Mouse (Mus musculus): ENCODE measurements around the gene Fam166b. TPM values are rescaled to one million over a fixed set of nuclear protein-coding genes. Genes with fewer than 3 reads are reported as not detected.

Fam166b gene
- polyA plus RNA-seq, 1 experiment from 2014 or later = 0.68 TPM

- WGBS = 75% methylated on average over 4 of the region's 4 CpGs
- H3K4me2 ChIP-seq (ENCODE audit: low read length) = no peak overlapping the region
- no peak overlapping the region for H3K4me3 ChIP-seq (replicated peaks; ENCODE audit: low read length)
- no peaks in the 10 kb centered on the region for H3K27me3 ChIP-seq (replicated peaks; ENCODE audit: control insufficient read depth, insufficient read depth, low read length)
- H3K27ac ChIP-seq (ENCODE audit: low read length) = no peak overlapping the region
- H3K4me1 ChIP-seq (replicated peaks; ENCODE audit: control insufficient read depth, insufficient read depth, low read length) = no peaks in the 10 kb centered on the region
- no peaks in the 10 kb centered on the region for H3K9me3 ChIP-seq (ENCODE audit: control insufficient read depth, low read length)
- no peak overlapping the region for H3K9ac ChIP-seq (replicated peaks; ENCODE audit: low read depth, low read length)
- peaks cover 28% of the 10 kb centered on the region for H3K36me3 ChIP-seq (ENCODE audit: control insufficient read depth, insufficient read depth)
- ATAC-seq = no peak
Measured at GRCm38 (mm10) chr4:43418450-43418849, 10.5 kb downstream of the Fam166b start.

DNA sequence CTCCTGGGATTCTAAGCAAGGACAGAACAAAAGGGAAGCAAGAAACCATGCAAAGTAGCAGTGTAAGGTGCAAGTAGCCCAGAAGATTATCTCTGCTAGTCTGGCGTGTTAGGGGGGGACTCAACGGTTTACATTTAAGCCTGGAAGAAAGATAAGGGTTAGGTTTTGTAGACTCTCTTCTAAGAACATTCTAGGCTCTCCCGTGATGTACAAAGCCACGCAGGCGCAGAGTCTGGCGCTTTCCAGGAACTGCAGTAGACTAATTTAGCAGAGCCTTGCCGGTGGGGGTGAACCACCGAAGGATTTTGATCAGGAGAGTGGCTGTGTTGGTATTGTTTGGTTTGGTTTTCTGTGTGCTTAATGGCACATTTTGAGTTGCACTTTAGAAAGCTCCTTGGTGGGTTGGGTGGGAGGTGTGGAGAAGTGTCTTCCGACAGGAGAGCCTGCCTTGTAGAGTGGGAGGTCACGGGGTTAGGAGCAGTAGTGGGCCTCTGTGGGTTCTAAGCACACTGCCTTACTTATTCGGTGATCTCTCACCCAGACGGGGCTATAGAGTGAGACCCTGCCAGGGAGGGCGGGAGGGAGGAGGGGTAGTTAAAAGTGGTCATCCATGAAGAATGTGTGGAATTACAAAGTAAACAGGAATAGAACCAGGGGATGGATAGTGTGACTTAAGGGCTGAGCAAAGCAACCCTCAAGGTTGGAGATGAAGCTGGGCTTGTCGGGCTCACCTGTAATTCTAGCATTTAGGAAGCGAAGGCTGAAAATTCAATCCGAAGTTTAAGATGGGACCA, 11.5 kb downstream of the Fam166b start:
- H3K27ac ChIP-seq (ENCODE audit: low read length) = no peak overlapping the region
- WGBS = 87% methylated on average over 16 of the region's 16 CpGs
- H3K9ac ChIP-seq (replicated peaks; ENCODE audit: low read depth, low read length) = no peak overlapping the region
- H3K27me3 ChIP-seq (replicated peaks; ENCODE audit: control insufficient read depth, insufficient read depth, low read length) = no peaks in the 10 kb centered on the region
- H3K4me2 ChIP-seq (ENCODE audit: low read length) = no peak overlapping the region
- H3K4me3 ChIP-seq (replicated peaks; ENCODE audit: low read length) = no peak overlapping the region
- no peaks in the 10 kb centered on the region for H3K9me3 ChIP-seq (ENCODE audit: control insufficient read depth, low read length)
- no peaks in the 10 kb centered on the region for H3K4me1 ChIP-seq (replicated peaks; ENCODE audit: control insufficient read depth, insufficient read depth, low read length)
- H3K36me3 ChIP-seq (ENCODE audit: control insufficient read depth, insufficient read depth) = peaks cover 21% of the 10 kb centered on the region
- no peak for ATAC-seq

- Histone ChIP-seq H3K27me3 (replicated peaks; ENCODE audit: control insufficient read depth, insufficient read depth, low read length) (no peaks in the 10 kb centered on the region), H3K4me2 (ENCODE audit: low read length) (no peak overlapping the region), H3K27ac (ENCODE audit: low read length) (no peak overlapping the region), H3K4me3 (replicated peaks; ENCODE audit: low read length) (no peak overlapping the region), H3K36me3 (ENCODE audit: control insufficient read depth, insufficient read depth) (peaks cover 13% of the 10 kb centered on the region; the same call in 1 of the 2 replicates), H3K4me1 (replicated peaks; ENCODE audit: control insufficient read depth, insufficient read depth, low read length) (peaks cover 2% of the 10 kb centered on the region; the same call in 1 of the 2 replicates), H3K9me3 (ENCODE audit: control insufficient read depth, low read length) (no peaks in the 10 kb centered on the region), H3K9ac (replicated peaks; ENCODE audit: low read depth, low read length) (no peak overlapping the region)
- no peak for ATAC-seq
- 95% methylated on average over 22 of the region's 22 CpGs for whole genome bisulfite sequencing
Measured at GRCm38 (mm10) chr4:43416071-43416490, 12.9 kb downstream of the Fam166b start.

DNA sequence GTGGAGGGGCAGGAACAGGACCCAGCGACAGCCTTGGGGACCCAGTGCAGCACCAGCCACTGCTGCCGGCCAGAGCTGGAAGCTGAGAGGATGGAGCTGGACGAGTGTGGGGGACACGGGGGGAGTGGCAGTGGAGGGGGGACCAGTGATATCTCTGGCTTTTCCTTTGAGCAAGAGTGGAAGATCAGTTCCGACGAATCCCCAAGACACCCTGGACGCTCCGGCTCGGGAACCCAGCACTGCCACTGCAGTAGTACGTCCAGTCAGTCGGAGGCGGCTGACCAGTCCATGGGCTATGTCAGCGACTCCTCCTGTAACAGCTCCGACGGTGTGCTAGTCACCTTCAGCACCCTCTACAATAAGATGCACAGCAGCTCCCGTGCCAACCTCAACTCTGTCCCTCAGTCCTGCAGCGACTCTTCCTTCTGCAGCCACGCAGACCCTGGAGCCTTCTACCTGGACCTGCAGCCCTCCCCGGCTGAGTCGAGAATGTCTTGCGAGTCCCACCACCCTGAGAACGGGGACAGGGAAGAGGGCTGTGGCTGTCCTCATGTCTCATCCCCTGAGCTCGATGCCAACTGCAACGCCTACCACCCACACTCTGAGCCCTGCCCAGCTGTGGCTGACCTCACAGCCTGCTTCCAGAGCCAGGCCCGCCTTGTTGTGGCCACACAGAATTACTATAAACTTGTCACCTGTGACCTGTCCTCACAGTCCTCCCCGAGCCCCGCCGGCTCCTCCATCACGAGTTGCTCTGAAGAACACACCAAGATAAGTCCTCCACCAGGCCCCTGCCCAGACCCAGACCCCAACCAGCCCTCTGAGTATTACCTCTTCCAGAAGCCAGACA, 13.5 kb downstream of the Fam166b start:
- 90% methylated on average over 28 of the region's 29 CpGs for WGBS
- peaks cover 5% of the 10 kb centered on the region; the same call in 1 of the 2 replicates for H3K4me1 ChIP-seq (replicated peaks; ENCODE audit: control insufficient read depth, insufficient read depth, low read length)
- no peak for ATAC-seq
- no peaks in the 10 kb centered on the region for H3K27me3 ChIP-seq (replicated peaks; ENCODE audit: control insufficient read depth, insufficient read depth, low read length)
- no peak overlapping the region for H3K9ac ChIP-seq (replicated peaks; ENCODE audit: low read depth, low read length)
- peaks cover 13% of the 10 kb centered on the region; the same call in 1 of the 2 replicates for H3K36me3 ChIP-seq (ENCODE audit: control insufficient read depth, insufficient read depth)
- H3K9me3 ChIP-seq (ENCODE audit: control insufficient read depth, low read length) = no peaks in the 10 kb centered on the region
- no peak overlapping the region for H3K27ac ChIP-seq (ENCODE audit: low read length)
- no peak overlapping the region for H3K4me3 ChIP-seq (replicated peaks; ENCODE audit: low read length)
- H3K4me2 ChIP-seq (ENCODE audit: low read length) = no peak overlapping the region

- no peaks in the 10 kb centered on the region for H3K27me3 ChIP-seq (replicated peaks; ENCODE audit: control insufficient read depth, insufficient read depth, low read length)
- H3K9ac ChIP-seq (replicated peaks; ENCODE audit: low read depth, low read length) = no peak overlapping the region
- WGBS = 88% methylated on average over 14 of the region's 14 CpGs
- H3K4me2 ChIP-seq (ENCODE audit: low read length) = no peak overlapping the region
- no peak overlapping the region for H3K4me3 ChIP-seq (replicated peaks; ENCODE audit: low read length)
- ATAC-seq = no peak
- peaks cover 8% of the 10 kb centered on the region; the same call in 1 of the 2 replicates for H3K4me1 ChIP-seq (replicated peaks; ENCODE audit: control insufficient read depth, insufficient read depth, low read length)
- H3K36me3 ChIP-seq (ENCODE audit: control insufficient read depth, insufficient read depth) = peaks cover 13% of the 10 kb centered on the region; the same call in 1 of the 2 replicates
- H3K27ac ChIP-seq (ENCODE audit: low read length) = no peak overlapping the region
- no peaks in the 10 kb centered on the region for H3K9me3 ChIP-seq (ENCODE audit: control insufficient read depth, low read length)
Measured at GRCm38 (mm10) chr4:43414761-43415160, 14.2 kb downstream of the Fam166b start.

- no peaks in the 10 kb centered on the region for H3K9me3 ChIP-seq (ENCODE audit: control insufficient read depth, low read length)
- no peaks in the 10 kb centered on the region for H3K36me3 ChIP-seq (ENCODE audit: control insufficient read depth, insufficient read depth)
- peak overlapping the region; percentile 96 for H3K27ac ChIP-seq (ENCODE audit: low read length)
- H3K4me3 ChIP-seq (replicated peaks; ENCODE audit: low read length) = peak overlapping the region; percentile 68
- ATAC-seq = peak; percentile 47
- H3K4me2 ChIP-seq (ENCODE audit: low read length) = peak overlapping the region; percentile 88
- 70% methylated on average over 12 of the region's 12 CpGs for WGBS
- H3K9ac ChIP-seq (replicated peaks; ENCODE audit: low read depth, low read length) = peak overlapping the region; percentile 93
- peaks cover 34% of the 10 kb centered on the region for H3K4me1 ChIP-seq (replicated peaks; ENCODE audit: control insufficient read depth, insufficient read depth, low read length)
- H3K27me3 ChIP-seq (replicated peaks; ENCODE audit: control insufficient read depth, insufficient read depth, low read length) = no peaks in the 10 kb centered on the region
Measured at GRCm38 (mm10) chr4:43407071-43407920, 21.6 kb downstream of the Fam166b start.

DNA sequence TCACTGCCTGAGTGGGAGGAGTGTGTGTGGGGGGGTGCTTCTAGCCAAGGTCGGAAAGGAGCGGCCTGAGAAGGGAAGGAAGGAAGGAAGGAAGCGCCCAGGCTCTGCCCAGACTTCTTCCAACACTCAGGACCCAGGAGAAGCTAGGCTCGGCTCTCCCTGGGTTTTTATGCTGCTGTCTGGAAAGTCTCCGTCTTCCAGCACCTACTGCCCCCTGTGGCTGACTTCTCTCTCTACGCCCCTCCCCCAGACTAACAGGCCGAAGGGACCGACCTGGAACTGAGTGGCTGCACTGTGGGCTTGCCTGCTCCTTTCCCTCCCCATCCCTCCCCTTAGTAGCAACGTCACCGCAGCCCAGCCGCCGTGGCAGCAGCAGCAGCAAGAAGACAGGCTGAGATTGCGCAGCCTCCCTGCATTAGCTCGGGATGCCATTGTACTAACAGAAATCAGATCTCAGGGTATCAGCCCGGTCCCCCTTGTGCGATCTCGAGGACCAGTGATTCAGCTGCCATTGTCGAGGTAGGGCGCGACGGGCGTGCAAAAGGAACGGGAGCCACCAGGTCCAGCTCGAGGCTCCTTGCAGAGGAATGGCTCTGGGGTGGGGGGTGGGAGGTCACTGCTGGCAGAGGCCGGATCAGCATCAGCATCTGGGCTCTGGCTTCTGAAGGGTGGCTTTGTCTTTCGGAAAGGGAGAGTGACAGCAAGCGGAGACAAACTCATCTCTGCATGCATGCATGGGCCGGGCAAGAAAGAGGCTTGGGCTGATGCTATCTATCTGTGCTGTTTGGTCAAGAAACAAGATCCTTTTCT, 22.6 kb downstream of the Fam166b start:
- Histone ChIP-seq H3K4me2 (ENCODE audit: low read length) (peak overlapping the region; percentile 88), H3K4me1 (replicated peaks; ENCODE audit: control insufficient read depth, insufficient read depth, low read length) (peaks cover 33% of the 10 kb centered on the region), H3K9me3 (ENCODE audit: control insufficient read depth, low read length) (no peaks in the 10 kb centered on the region), H3K9ac (replicated peaks; ENCODE audit: low read depth, low read length) (peak overlapping the region; percentile 93), H3K27me3 (replicated peaks; ENCODE audit: control insufficient read depth, insufficient read depth, low read length) (no peaks in the 10 kb centered on the region), H3K27ac (ENCODE audit: low read length) (peak overlapping the region; percentile 96), H3K36me3 (ENCODE audit: control insufficient read depth, insufficient read depth) (no peaks in the 10 kb centered on the region), H3K4me3 (replicated peaks; ENCODE audit: low read length) (peak overlapping the region; percentile 68)
- ATAC-seq = peak; percentile 95
- WGBS = 1% methylated on average over 28 of the region's 28 CpGs

DNA sequence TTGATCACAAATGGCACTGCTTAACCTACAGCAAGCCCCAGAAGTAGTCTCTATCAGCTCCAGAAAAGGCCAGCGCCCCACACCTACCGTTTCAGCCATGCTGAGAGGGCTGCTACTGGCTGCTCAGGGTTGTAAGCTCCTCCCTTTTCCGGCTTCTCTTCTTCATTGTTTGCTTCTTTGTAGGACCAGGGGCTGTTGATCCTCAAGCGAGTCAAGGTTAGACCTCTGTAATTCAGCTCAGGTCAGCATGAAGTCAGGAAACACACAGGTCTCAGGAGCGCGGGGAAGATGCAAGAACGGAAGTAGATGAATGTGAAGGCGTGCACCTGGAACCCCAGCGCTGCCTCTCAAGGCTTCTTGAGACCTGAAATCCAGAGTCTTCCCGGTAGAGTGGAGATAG, 24.2 kb downstream of the Fam166b start:
- WGBS = 94% methylated on average over 10 of the region's 10 CpGs
- ATAC-seq = no peak
- no peak overlapping the region for H3K4me2 ChIP-seq (ENCODE audit: low read length)
- no peaks in the 10 kb centered on the region for H3K9me3 ChIP-seq (ENCODE audit: control insufficient read depth, low read length)
- peaks cover 30% of the 10 kb centered on the region for H3K4me1 ChIP-seq (replicated peaks; ENCODE audit: control insufficient read depth, insufficient read depth, low read length)
- no peak overlapping the region for H3K4me3 ChIP-seq (replicated peaks; ENCODE audit: low read length)
- H3K36me3 ChIP-seq (ENCODE audit: control insufficient read depth, insufficient read depth) = no peaks in the 10 kb centered on the region
- H3K27ac ChIP-seq (ENCODE audit: low read length) = no peak overlapping the region
- H3K27me3 ChIP-seq (replicated peaks; ENCODE audit: control insufficient read depth, insufficient read depth, low read length) = no peaks in the 10 kb centered on the region
- H3K9ac ChIP-seq (replicated peaks; ENCODE audit: low read depth, low read length) = no peak overlapping the region
